Mouse (Mus musculus) left cerebral cortex, adult 6 months (tissue): ENCODE measurements around the gene Kdm5a. TPM values are rescaled to one million over a fixed set of nuclear protein-coding genes. Genes with fewer than 3 reads are reported as not detected.

Experiments
- long read RNA-seq, 2 experiments: library from polyadenylated mRNA; unstranded; transcript quantifications; one replicate each; pipeline ENCODE4 v2.0.0; 2019 to 2020
- polyA plus RNA-seq: library from polyadenylated mRNA; unstranded; fragments of <200 nt; fragmentation: Nextera tagmentation; gene quantifications from 2 replicates; pipeline ENCODE4 v1.2.3, GENCODE M21; 2021

Kdm5a gene
- 11.0 and 12.1 TPM in 2 replicates for polyA plus RNA-seq
- long read RNA-seq, experiment 1, partial matches to known transcripts, result 57 of 79 reads
- long read RNA-seq, experiment 1, other reads (novel, unspliced or antisense), result 19 of 79 reads
- long read RNA-seq, experiment 2, partial matches to known transcripts, result 30 of 51 reads
- long read RNA-seq, experiment 2, other reads (novel, unspliced or antisense), result 20 of 51 reads

GRCm38 (mm10) chr6:120363688-120364522, at the start of gene Kdm5a, which contains the start of gene Ccdc77:
Kdm5a (plus strand) TSS chr6:120364124.
Ccdc77 (minus strand) TSS chr6:120364374.

GRCm38 (mm10) chr6:120463086-120463871, 99.4 kb downstream of the Kdm5a start, which contains the start of gene Il17ra:
Il17ra (plus strand) TSS chr6:120463247.

GRCm38 (mm10) chr6:120493374-120494181, 129.7 kb downstream of the Kdm5a start, which contains the start of gene Tmem121b:
Tmem121b (minus strand) TSS chr6:120493807.

Other genes starting within 250 kb of the Kdm5a start
- 0.14 TPM in 1 of 2 replicates, not detected in the other for gene D330020A13Rik, start 69.8 kb upstream of the Kdm5a start, polyA plus RNA-seq
- 0.11 and 0.26 TPM in 2 replicates for gene B4galnt3, start 69.6 kb upstream of the Kdm5a start, polyA plus RNA-seq
- 3.7 and 4.2 TPM in 2 replicates for gene Ccdc77, start 250 bp downstream of the Kdm5a start, polyA plus RNA-seq
- gene Il17ra, start 99.1 kb downstream of the Kdm5a start, polyA plus RNA-seq, result 8.0 and 11.2 TPM in 2 replicates
- gene Tmem121b, start 129.7 kb downstream of the Kdm5a start, polyA plus RNA-seq, result 3.8 and 7.1 TPM in 2 replicates
- gene Hdhd5, start 167.2 kb downstream of the Kdm5a start, polyA plus RNA-seq, result 8.2 and 11.2 TPM in 2 replicates